Mouse (Mus musculus) embryo, embryonic 10.5 days (tissue): Measurements from ENCODE around the gene Phf12.

Experiments used
- DNase-seq: peaks from one replicate; pipeline ENCODE4 v3.0.0-alpha.2; 2015; ENCODE audit warnings: low spot score

Gene Phf12

DNA sequence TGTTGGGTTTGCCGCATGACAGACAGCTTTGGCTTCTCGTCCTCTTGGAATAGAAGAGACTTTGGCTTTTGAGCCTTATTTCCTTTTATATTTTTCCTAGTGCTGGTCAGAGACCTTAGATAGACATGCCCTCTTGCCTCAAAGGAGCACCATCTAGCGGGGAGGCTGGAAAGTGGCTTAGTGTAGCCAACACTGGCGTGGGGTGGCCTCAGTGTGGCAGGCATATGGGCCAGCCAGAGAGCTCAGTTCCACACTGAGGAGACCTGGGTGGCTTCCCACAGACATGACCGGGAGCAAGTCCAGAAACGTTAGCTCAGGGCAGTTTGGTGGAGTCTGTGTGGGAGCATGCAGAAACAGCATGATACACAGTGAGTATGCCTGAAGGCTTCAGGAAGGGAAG is 11.8 kb upstream of the Phf12 start:
- DNase-seq: no peak

DNA sequence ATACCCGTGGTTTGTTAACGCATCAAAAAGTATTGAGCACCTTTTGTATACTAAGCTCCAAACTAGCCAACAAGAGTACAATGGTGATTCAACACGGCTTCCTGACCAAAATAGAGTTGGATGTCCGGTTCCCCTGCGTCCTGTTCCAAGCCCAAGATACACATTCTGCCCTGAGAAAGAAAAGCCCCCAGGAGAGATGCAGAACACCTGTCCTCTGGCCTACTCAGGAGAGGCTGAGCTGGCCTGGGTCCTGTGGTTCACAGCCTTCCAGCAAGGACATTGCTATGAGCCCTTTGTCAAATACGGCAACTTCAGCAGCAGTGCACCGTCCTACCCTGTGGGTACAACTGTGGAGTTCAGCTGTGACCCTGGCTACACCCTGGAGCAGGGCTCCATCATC is 9.0 kb upstream of the Phf12 start:
- DNase-seq: no peak

DNA sequence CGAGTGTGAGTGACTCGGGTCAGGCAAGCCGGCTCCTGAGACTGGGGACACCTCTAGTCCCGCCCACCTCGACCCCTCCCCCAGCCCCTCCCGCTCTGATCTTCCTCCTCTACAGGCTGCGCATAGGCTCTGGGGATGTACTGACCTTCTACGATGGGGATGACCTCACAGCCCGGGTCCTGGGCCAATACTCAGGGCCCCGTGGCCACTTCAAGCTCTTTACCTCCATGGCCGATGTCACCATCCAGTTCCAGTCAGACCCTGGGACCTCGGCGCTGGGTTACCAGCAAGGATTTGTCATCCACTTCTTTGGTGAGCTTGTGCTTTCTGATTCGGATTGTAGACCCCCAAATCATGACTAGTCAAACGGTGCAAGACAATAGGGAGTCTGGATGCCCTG is 8.2 kb upstream of the Phf12 start:
- DNase-seq: no peak

DNA sequence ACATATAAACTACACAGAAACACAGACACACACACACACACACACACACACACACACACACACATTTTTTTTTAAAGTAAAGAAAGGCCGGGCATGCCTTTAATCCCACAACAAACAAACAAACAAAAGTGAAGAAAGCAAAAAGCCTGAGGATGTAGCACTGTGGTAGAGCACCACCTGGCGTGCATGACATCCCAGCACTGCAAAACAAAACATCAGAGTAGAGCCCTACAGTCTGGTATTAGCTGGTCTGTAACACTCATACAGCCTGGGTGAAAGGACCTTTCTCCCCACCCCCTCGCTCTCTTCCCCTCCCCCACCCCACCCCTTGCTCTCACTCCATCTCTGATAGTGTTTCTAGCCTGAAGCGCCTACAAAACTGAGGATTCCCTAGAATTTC is 6.7 kb upstream of the Phf12 start:
- DNase-seq: no peak

DNA sequence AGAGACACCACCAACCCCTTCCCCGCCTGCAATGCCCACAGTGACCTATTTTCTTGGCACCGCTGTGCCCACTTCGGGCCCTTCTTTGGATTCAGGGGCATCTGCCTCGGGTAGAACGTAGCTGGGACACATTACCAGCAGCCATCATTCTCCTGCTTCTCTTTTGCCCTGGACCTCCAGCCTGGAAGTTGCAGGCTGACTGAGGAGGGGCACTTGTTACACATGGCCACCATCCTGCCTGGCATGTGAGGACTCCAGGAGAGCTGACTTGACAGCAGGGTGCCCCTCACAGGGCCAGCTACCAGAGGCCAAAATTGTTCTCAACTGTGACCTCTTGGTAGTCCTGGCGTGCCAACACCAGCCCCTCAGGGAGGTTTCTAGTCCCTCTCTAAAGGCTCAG is 4.4 kb upstream of the Phf12 start:
- DNase-seq: no peak

DNA sequence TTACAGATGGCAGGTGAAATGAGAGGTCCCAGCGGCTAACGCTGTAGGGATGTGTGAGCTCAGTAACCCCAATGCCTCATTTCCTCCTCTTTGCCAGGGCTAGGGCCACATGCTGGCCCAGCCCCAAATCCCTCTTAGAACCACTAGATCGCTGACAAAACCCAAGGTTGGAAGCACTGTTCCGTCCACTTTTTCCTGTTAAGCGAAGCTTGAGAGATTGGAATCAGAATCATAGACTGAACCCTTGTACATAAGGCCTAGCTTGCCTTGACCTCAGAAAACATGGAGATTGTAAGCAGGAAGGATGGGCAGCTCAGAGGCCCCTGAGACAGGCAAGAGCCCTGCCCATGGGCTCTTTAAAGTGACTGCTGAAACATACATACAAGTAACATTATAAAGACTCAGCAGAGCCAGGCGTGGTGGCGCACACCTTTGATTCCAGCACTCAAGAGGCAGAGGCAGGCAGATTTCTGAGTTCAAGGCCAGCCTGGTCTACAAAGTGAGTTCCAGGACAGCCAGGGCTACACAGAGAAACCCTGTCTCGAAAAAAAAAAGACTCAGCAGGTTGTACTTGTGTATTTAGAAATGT is 3.2 kb upstream of the Phf12 start:
- no peak for DNase-seq

DNA sequence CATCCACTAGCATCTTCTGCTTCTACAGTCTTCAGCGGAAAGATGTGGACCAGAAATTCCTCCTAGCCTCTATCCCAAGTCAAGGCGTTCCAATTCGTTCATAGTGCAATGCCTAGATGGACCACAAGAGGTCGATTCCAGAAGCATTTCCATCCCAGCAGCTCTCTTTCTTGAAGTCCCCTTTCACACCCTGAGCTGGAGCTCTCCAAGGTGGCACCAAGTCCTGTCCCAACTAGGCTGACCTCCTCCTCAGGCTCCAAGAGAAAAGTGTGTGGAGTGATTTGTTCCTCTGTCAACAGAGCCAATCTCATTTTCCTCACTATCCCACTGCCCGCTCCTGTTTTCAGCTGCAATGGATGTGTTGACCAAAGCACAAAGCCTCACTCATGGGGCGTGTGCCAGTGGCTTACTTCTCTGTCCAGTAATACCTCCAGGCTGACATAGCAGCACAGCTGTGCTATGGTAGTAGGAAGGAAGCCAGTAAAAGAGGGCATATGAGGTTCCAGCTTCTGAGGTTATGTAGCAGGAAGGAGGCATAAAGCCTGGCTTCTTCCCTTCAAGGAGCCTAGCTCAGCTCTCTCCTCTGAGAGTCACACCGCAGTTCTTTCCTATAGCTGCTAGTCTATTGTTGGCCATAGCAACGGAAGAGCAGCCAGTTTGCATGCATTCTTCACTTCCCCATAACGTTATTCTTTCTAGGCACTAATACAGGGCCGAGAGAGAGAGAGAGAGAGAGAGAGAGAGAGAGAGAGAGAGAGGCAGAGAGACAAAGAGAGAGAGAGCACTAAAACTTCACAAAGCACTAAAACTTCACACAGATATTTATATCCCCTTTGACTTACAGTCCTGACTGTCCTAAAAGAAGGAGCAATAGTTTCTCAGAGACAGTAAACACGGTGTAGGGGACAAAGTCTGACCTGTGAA is 2.0 kb upstream of the Phf12 start:
- peak; percentile 86 for DNase-seq

DNA sequence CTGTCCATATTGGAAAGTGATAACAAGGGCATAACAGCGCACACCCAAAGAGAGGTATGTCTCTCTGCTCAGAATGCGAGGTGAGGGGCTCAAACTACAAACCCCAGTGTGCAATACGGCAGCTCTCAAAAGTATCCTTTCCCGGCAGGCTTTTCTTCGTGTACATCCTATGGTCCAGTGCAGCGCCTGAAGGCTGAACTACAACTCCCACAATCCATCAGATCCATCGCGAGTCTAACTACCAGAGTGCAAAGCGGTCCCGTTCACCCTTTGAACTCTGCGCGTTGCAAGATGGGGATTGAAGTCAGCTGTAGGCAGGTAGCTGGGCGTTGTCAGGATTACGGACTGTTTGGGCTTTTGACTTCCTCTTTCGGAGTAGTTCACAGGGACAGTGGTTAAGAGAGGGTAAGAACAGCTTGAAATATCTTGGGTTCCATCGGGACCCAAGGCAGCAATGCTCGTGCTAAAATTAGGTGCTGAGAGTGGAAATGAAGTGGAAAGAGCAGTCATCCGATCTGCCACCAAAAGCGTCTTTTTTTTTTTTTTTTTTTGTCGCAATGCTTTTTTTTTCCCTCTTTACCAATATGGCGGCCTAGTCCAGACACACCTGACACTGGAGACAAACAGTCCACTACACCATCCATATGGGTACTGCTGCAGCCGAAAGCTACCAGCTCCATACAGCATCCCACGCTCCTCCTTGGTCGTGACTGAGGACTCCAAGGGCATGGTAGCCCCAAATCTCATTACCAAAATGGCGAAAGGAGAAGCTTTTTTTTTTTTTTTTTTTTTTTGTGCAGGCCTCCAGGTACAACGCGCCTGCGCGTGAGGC is 729 bp upstream of the Phf12 start:
- DNase-seq: peak; percentile 100

DNA sequence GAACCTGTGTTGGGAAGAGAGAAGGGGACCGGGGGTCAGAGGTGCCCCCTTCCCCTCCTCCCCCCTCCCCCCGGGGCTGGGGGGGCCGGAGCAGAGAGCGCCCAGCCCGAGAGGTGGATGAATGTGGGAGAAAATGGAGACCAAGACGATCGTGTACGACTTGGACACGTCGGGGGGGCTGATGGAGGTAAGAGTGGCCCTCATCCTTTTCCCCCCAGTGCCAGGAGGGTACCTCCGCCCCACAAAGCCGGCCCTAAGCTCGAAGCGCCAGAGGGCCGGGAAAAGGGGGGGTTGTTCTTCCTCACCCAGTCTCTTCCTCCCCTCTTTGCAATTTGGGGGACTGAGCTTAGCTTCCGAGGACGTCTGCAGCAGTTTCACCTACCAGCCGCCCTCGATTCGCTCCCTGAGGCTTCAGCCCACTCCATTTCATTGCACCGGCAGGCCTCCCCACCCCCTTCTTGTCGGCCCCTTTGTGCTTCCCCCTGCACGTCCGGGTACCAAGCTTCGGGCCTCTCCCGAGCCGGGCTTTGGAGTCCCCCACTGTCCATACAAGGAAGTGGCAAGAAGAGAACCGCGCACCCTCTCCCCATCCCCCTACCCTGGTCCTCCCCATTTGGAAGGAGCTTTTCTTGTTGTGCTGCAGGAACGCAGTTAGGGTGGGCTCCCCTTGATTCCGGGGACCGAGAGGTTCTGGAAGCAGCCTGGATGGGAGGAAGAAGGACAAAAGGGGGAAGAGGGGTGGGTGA is 810 bp downstream of the Phf12 start:
- peak; percentile 67 for DNase-seq

DNA sequence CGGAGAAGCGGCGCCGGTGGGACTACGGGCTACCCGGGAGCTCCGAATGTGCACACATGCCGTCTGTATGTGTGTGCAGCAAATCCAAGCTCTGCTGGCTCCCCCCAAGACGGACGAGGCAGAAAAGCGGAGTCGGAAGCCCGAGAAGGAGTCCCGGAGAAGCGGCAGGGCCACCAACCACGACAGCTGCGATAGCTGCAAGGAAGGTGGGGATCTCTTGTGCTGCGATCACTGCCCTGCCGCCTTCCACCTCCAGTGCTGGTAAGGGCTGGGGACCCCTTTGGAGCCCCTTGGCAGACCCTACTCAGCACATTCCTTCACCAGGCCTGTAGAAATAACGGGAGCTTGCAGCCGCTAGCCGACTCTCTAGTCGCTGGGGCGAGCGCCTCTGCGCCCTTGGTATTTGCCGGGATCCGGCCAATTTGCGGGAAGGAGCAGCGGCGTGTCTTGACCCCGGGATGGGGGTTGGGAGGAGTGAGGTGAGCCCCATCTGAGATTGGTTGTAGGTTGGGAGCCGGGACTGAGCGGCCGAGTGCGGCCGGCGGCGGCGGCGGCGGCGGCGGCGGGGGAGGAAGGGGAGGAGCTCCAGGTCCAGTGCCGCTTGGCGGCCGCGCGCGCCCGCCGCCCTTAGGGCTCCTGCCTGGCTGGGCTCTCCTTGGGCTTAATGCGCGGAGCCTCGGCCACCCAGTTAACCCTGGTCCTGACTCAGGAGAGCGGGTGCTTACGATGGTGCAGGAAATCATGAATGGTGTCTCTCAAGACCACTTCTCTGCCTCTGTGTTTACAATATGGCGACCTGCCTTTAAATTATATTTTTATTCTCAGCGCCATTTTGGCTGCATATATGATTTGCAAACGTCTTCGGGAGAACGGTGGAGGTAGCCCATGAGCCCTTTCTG is 1.6 kb downstream of the Phf12 start:
- peak; percentile 77 for DNase-seq

DNA sequence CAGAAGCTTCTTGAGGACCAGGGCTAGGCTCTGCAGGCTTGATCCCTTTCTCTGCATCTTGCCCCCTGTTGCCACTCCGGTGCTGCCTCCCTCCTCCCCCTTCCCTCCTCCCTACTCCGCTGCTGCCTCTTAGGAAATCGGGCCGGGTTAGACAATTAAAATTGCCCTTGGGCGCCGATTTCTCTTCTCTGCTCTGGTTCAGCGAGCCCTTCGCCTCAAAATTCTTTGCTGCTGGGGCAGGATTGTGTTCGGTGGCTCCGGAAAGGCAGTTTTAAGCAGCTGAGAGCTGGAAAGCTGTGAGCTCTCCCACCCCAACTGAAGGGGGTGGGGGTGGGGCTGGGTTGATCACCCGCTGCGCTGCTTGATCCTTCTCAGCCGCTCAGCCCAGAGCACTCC is 2.3 kb downstream of the Phf12 start:
- peak; percentile 63 for DNase-seq

DNA sequence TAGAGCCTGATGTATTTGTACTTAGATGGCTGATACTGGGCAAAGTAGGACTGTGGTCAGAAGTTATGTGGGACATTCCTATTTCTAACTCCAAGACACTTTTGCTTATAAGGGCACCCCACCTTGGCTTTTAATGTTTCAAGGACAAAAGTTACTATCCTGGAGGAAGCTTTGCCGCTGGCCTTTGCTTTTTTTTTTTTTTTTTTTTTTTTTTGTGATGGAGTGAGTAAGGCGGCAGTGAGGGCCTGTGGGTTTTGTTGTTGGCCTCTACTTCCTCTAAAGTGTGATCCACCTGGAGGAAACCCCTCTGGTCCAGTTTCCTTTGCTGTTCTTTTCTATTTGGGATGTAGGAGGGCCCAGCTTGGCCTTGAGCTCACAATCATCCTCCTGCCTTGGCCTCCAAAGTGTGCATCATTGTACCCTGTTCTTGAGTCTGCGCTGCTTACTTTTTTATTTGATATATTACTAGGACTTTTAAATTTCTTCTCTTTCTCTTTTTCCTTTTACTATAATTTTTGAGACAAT is 3.0 kb downstream of the Phf12 start:
- DNase-seq: no peak

DNA sequence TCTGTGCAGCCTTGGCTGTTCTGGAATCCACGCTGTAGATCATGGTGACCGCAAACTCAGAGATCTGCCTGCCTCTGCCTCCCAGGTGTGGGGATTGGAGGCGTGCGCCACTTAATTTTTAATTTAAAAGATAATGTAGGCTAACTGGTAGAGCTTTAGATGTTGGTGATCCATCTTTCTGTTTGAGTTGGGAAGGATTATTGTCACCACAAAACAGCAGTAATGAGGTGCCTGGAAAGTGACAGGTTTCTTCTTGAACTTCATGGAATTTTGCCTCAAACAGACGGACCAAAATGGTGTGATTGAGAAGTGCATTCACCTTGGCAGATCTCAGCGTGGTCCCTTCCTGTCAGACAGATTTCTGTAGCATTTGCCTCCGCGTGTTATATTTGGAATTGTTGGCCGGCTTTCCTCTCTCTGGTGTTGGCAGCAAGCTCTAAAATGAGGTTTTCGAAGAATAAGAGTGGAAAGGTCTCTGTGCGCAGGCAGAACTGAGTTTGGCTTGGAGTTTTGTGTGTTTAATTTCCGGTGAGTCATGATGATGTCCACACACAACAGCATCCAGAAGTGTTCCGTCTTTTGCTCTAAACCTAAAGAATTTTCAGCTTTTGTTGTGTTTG is 6.6 kb downstream of the Phf12 start:
- no peak for DNase-seq

DNA sequence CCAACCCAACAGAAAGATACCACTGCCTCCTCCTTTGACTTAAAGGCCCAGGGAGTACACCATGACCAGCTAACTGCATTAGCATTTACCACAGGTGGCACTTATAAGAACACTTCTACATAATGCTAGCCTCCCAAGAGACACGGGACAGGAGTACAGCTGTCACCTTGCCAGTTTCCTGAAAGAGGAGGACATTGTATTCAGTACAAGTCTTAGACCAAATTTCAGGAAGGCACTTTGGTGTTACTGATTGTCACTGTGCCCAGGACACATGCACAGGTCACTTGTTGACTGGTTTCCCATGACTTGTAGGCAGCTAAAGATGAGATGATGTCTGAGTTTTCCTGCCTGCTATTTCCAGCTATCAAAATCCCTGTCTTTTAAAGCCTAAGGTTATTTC is 13.0 kb downstream of the Phf12 start:
- DNase-seq: no peak

DNA sequence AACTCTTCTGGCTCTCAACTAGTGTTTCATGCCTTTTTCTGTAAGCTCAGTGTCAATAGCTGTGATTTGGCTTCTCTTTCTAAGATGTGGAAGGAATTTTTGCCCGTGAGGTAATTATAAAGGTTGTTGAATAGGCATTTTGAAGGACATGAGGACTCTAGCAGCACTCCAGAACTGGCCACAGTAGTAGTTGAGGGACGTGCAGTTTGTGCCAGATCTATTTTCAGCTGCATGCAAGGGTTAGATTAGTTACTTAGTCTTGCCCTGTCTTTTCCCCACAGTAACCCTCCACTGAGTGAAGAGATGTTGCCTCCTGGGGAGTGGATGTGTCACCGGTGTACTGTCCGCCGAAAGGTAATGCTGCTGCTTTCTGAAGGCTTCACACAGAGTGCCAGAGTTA is 23.9 kb downstream of the Phf12 start:
- DNase-seq: no peak

DNA sequence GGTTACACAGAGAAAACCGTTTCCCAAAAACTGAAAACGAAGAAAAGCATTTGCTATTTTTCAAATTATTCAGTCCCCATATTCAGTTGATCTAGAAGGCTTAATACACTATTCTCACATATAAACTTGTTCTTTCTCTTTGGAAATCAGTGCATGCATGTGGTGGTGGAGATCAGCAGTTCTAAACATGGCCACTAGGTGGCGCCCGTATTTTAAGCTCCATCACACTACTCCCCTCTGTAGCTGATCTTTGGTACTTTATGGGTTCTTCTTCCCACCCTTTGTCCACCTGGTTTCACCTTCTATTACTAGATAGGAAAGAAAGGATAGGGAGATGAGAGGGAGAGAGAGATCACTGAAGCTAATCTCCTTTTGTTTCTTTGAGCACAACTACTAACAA is 37.1 kb downstream of the Phf12 start:
- peak; percentile 90 for DNase-seq

DNA sequence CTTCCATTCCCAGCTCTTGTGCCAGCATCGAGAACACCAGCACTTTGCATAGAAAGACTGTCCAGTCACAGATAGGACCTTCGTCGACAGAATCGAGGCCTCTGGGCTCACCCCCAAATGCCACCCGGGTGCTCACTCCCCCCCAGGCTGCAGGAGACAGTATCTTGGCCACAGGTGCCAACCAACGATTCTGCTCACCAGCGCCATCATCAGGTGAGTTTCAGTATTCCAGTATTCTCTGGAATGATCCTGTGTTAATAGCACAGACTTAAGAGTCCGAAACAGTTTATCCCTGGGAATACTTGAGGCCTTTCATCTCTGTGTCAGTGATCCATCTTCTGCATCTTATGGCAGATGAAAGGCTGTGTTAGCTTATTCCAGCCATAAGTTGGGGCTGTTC is 41.1 kb downstream of the Phf12 start:
- DNase-seq: peak; percentile 59

DNA sequence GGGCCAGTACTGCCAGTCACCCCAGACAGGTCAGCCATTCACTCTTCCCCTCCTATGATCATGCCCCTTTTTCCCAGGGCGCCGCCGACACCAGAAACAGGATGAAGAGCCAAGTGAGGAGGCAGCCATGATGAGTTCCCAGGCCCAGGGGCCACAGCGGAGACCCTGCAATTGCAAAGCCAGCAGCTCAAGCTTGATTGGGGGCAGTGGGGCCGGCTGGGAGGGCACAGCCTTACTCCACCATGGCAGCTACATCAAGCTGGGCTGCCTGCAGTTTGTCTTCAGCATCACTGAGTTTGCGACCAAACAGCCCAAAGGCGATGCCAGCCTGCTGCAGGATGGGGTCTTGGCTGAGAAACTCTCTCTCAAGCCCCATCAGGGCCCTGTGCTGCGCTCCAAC is 46.7 kb downstream of the Phf12 start:
- DNase-seq: no peak

DNA sequence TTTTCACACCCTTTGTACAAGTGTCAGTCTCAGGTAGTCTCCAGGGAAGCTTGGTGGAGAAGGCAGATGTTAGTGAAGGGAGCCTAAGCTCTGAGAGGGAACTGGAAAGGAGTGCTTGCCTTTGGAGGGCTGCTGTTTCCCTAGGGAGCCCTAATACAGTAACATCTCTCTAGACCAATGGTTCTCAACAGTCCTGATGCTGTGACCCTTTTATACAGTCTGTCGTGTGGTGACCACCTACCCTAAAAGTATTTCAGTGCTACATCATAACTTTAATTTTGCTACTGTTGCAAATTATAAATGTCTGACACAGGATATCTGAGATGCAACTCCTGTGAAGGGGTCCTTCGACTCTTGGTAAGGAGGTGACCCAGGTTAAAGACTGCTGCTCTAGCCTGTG is 48.0 kb downstream of the Phf12 start:
- no peak for DNase-seq

DNA sequence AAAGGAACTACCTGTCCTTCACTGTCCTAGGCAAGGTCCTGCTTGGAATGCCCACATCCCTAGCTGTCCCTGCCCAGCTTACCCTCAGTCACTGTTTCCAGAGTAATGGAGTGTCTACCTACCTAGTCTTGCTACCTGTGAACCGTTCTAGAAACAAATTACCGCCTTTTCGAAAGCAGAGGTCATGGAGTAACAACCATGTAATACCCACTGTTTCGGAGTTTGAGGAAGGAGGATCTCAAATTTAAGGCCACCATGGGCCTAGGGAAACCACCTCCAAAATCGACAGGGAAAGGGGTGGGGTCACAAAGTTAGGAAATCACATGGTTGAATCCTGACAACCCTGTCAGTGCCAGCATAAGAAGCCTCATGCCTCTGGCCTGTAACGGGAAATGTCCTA is 48.8 kb downstream of the Phf12 start:
- no peak for DNase-seq
